Mouse (Mus musculus) ovary, adult 10 weeks (tissue): ENCODE data around the gene Boc. TPM values are rescaled to one million over a fixed set of nuclear protein-coding genes. Genes with fewer than 3 reads are reported as not detected.

ENCODE experiments used
- polyA plus RNA-seq: library from polyadenylated mRNA; stranded (reverse); fragments of 350-450 nt; fragmentation: Illumina TruSeq; extraction: RNeasy Lipid Tissue Mini Kit (QIAGEN cat#74804); gene quantifications from one replicate; pipeline ENCODE4 v1.2.3, GENCODE M21; 2014

The Boc gene
- 7.0 TPM for polyA plus RNA-seq

DNA sequence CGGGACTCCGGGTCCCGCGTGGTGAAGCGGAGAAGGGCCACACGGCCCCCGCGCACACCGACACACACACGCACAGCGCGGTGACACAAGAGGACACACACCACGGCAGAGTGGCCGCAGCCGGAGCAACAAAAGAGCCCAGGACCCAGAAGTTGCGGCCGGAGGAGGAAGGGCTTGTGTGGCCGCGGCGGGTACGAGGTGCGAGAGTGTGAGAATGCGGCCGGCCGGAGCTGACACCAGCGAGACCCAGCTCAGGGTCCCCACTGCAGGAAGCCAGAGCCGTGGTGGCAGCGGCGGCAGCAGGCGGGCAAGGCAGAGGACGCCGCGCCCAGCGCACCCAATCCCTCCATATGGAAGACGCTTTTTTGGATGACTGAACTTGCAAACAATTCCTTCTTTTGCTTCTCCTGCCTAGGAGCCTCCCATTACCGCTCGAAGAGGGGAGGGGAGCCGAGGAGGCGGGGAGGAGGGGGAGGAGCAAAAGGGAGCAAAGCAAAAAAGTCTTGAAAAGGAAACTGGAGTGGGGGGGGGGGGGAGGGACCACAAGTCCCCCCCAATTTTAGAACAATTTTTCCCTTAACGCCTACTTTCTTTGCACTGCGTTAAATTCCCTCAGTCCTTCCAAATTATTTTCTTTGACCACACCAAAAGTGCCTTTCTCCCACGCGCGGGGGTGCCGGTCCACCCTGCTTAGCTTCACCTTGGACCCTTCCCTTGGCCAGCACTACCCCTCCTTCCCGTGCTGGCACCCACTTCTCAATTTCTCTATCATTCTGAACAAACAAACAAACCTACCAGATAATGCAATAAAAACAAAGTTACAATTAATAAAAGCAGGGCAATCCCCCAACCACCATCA, at the start of gene Boc:
Gene Boc, minus strand, starts transcription at position 427 of the 859 bp plus-strand sequence.

Other genes with a start within 250 kb of the Boc start
- 1.00 TPM for gene Sidt1, start 225.7 kb downstream of the Boc start, polyA plus RNA-seq
- gene Spice1, start 211.8 kb downstream of the Boc start, polyA plus RNA-seq, result 25.3 TPM
- gene Cfap44, start 164.1 kb downstream of the Boc start, polyA plus RNA-seq, result 14.0 TPM
- 24.6 TPM for gene Nepro, start 165.4 kb upstream of the Boc start, polyA plus RNA-seq
- gene Gtpbp8, start 187.5 kb upstream of the Boc start, polyA plus RNA-seq, result 59.8 TPM
- gene Cd200r1, start 206.8 kb upstream of the Boc start, polyA plus RNA-seq, result 5.9 TPM